Mouse (Mus musculus): ENCODE measurements at regions not wholly inside any gene's neighbourhood (a gene's known extent, or its start where the extent isn't known, plus 50 kb on each side); places are given as distances from the start of the nearest gene placed in this dataset.
A peak's percentile ranks its signal among the peaks of the same experiment; 100 is the strongest.

DNA sequence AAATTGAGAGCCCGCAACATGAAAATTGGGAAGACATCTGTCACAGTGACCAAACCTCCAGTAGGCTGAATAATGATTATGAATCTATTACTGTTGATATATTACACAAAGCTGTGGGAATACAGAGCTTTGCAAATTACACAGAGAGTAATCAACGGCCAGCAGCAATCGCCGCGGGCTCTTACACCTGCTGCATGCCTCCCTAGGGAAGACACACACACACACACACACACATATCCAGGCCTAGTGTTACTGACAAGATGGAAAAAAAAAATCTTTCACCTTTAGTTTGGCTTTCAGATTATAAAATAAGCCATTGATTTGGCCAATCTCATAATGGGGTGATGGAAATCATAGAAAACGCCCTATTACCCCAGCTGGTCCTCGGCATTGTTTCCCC, 327.4 kb downstream of the Btg1 start:
- no peak for ATAC-seq (ENCODE audit: insufficient number of reproducible peaks, insufficient read depth, low FRiP score, low TSS enrichment)
- Histone ChIP-seq H3K4me3 (no peak overlapping the region), H3K36me3 (no peaks in the 10 kb centered on the region), H3K27me3 (no peaks in the 10 kb centered on the region), H3K9me3 (no peaks in the 10 kb centered on the region), H3K27ac (no peak overlapping the region), H3K4me2 (replicated peaks) (no peak overlapping the region), H3K4me1 (no peaks in the 10 kb centered on the region), H3K9ac (no peak overlapping the region)
- 93% methylated on average over 7 of the region's 7 CpGs for WGBS

DNA sequence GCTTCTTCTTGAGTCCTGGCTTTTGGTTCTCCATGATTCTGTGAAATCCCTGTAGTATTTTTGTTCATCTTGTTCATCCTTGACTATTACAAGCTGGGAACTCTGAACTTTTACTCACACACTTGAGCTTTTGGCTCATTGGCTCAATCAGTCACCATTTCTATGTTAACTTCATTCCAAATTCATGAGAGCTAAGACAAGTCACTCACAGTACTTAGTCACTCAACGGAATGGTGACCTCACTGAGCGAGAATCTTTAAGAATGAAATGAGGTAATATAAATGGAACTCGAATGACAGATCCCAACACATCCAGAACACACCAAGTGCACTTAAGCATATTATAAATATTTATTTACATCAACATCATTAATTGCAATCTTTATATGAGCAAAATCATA, 331.2 kb downstream of the Btg1 start:
- H3K4me1 ChIP-seq, result no peaks in the 10 kb centered on the region
- no peaks in the 10 kb centered on the region for H3K9me3 ChIP-seq
- no peak for ATAC-seq (ENCODE audit: insufficient number of reproducible peaks, insufficient read depth, low FRiP score, low TSS enrichment)
- 90% methylated on average over 3 of the region's 3 CpGs for WGBS
- H3K27ac ChIP-seq, result no peak overlapping the region
- no peak overlapping the region for H3K9ac ChIP-seq
- no peaks in the 10 kb centered on the region for H3K27me3 ChIP-seq
- H3K36me3 ChIP-seq, result no peaks in the 10 kb centered on the region
- no peak overlapping the region for H3K4me3 ChIP-seq
- H3K4me2 ChIP-seq (replicated peaks), result no peak overlapping the region

DNA sequence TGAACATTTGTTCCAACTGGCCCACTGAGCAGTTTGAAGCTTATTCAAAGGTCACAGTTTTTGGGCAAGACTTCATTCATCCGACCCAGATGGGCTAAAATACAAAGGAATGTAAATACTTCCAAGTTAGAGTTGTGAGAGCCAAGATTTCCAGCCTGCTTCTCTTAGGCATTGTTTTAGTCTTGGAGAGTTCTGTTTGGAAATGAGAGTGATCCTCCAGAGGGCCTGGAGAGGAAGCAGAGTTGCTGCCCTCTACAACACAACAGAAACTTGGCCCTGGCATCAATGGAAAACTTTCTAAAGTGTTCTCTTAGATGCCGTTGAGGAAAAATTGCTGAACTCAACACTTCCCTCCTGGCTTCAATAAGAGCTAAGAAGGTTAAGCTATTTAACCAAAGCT, 332.1 kb downstream of the Btg1 start:
- H3K27me3 ChIP-seq, result no peaks in the 10 kb centered on the region
- ATAC-seq (ENCODE audit: insufficient number of reproducible peaks, insufficient read depth, low FRiP score, low TSS enrichment), result no peak
- H3K4me3 ChIP-seq, result no peak overlapping the region
- no peak overlapping the region for H3K27ac ChIP-seq
- no peaks in the 10 kb centered on the region for H3K4me1 ChIP-seq
- H3K4me2 ChIP-seq (replicated peaks), result no peak overlapping the region
- no peak overlapping the region for H3K9ac ChIP-seq
- H3K9me3 ChIP-seq, result no peaks in the 10 kb centered on the region
- H3K36me3 ChIP-seq, result no peaks in the 10 kb centered on the region
- WGBS, result 65% methylated on average over 2 of the region's 2 CpGs

DNA sequence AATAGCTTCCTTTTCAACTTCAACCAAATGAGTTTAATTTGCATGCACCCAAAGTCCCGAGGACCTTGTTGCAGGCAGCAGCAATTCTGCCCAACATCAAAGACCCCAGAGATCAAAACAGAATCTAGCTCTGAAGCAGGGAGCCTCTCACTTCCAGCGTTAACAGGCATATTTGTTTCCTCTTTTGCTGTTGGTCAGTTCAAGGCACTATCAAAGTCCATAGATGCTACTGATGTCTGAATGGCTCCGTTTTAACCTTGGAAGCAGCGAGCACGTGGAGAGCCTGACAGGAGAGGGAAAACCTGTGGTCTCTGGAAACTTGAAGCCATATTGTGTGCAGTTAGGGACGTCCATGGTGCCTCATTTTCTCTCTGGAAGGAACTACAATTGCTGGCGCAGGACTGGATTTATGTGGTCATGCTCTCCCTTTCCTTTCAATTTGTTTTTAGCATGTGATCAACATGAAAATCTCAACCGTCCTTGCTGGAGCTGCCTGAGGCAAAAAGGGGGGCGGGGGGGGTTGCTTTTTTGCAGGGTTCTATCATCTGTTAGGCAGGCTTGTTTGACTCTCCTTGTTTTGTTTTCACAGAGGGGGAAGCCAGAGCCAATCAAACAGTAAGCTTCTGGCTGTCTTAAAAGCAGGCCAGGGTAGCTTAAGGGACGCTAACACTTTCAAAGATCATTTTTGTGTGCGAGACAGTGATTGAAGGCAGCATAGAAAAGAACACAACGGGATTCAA, 338.4 kb downstream of the Btg1 start:
- Histone ChIP-seq H3K9me3 (no peaks in the 10 kb centered on the region), H3K4me1 (peaks cover 2% of the 10 kb centered on the region; the same call in 1 of the 2 replicates), H3K9ac (no peak overlapping the region), H3K4me3 (0 out of 2 replicates have a peak overlapping the region, but pooled peaks have one; percentile 9), H3K36me3 (no peaks in the 10 kb centered on the region), H3K27ac (0 out of 2 replicates have a peak overlapping the region, but pooled peaks have one; percentile 30), H3K27me3 (no peaks in the 10 kb centered on the region), H3K4me2 (replicated peaks) (peak overlapping the region; percentile 42)
- WGBS, result 17% methylated on average over 12 of the region's 12 CpGs
- no peak; the same call in 1 of the 2 replicates for ATAC-seq (ENCODE audit: insufficient number of reproducible peaks, insufficient read depth, low FRiP score, low TSS enrichment)

DNA sequence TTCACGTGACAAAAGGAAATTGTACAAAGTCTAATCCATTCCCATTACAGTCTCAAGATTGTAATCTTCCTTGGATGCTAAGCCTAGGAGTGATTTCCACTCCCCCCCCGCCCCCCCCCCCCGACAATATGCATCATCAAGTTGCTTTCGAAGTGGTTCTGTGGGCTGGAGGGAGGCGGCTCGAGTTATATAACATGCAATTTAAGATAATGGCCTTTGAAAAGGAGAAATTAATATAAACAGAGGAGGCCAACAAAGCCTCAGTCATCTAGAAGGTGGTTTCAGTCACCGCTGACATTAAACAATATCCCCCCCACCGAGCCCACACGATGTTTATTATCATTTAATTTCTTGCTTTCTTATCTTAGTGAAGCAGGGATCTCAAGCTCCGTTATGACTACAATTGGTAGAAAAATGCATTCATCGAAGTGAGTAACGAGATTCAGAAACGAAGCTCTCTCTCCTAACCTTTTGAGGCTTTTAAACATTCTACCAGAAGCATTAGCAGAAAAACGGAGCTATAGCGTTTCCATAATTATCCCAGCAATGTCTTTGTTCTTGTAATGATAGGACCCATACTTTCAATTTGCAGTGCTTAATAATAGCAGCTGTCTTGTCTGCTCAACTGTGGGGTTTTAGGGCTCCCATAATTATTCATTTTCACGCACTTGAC, 339.1 kb downstream of the Btg1 start:
- 0 out of 2 replicates have a peak overlapping the region, but pooled peaks have one; percentile 9 for H3K4me3 ChIP-seq
- no peak overlapping the region for H3K9ac ChIP-seq
- peak; percentile 28; the same call in 1 of the 2 replicates for ATAC-seq (ENCODE audit: insufficient number of reproducible peaks, insufficient read depth, low FRiP score, low TSS enrichment)
- no peaks in the 10 kb centered on the region for H3K36me3 ChIP-seq
- no peaks in the 10 kb centered on the region for H3K9me3 ChIP-seq
- peak overlapping the region; percentile 42 for H3K4me2 ChIP-seq (replicated peaks)
- WGBS, result 27% methylated on average over 16 of the region's 16 CpGs
- H3K27ac ChIP-seq, result 0 out of 2 replicates have a peak overlapping the region, but pooled peaks have one; percentile 30
- peaks cover 2% of the 10 kb centered on the region; the same call in 1 of the 2 replicates for H3K4me1 ChIP-seq
- no peaks in the 10 kb centered on the region for H3K27me3 ChIP-seq

DNA sequence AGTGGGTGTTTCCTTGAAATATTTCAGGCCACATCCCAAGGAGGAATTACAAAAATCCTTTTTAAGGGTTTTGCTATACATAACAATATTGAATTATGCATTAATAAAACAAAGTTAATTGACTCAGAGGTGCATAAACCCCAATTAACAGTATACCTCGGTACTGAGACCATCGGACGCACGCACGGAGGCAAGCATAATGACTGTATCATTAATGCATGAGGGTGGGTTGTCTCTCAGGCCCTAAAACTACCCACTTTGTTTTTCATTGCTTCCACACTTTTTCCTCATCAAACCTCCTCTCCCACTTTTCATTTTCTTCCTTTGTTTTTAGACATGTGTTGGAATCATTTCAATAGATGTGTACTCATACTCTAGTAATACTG, 339.6 kb downstream of the Btg1 start:
- H3K4me1 ChIP-seq, result peaks cover 2% of the 10 kb centered on the region; the same call in 1 of the 2 replicates
- H3K36me3 ChIP-seq, result no peaks in the 10 kb centered on the region
- H3K9ac ChIP-seq, result no peak overlapping the region
- no peaks in the 10 kb centered on the region for H3K9me3 ChIP-seq
- H3K4me2 ChIP-seq (replicated peaks), result 0 out of 2 replicates have a peak overlapping the region, but pooled peaks have one; percentile 42
- WGBS, result 75% methylated on average over 5 of the region's 5 CpGs
- no peak for ATAC-seq (ENCODE audit: insufficient number of reproducible peaks, insufficient read depth, low FRiP score, low TSS enrichment)
- no peak overlapping the region for H3K27ac ChIP-seq
- no peaks in the 10 kb centered on the region for H3K27me3 ChIP-seq
- H3K4me3 ChIP-seq, result no peak overlapping the region

DNA sequence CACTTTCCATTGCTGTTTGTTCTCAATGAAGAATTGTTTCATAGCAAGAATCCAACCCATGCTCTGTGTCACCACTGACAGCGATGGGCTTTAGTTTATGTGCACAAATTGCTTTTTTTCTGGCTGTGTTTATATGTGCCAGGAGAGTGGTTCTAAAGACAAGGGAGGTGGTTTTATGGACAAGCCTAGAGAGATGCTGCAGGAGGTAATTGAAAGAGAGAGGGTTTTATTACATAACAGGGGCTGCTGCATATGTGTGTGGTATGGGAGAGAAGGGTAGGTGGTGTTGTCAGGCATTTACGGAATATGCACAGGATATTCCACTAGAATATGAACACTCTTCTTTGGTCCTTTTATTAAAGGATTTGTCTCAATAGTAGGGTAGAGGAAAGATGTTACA, 340.2 kb downstream of the Btg1 start:
- Histone ChIP-seq H3K4me2 (replicated peaks) (no peak overlapping the region), H3K27ac (no peak overlapping the region), H3K9ac (no peak overlapping the region), H3K4me1 (peaks cover 2% of the 10 kb centered on the region; the same call in 1 of the 2 replicates), H3K9me3 (no peaks in the 10 kb centered on the region), H3K27me3 (no peaks in the 10 kb centered on the region), H3K36me3 (no peaks in the 10 kb centered on the region), H3K4me3 (no peak overlapping the region)
- no peak for ATAC-seq (ENCODE audit: insufficient number of reproducible peaks, insufficient read depth, low FRiP score, low TSS enrichment)
- WGBS, result 87% methylated on average over 2 of the region's 2 CpGs

DNA sequence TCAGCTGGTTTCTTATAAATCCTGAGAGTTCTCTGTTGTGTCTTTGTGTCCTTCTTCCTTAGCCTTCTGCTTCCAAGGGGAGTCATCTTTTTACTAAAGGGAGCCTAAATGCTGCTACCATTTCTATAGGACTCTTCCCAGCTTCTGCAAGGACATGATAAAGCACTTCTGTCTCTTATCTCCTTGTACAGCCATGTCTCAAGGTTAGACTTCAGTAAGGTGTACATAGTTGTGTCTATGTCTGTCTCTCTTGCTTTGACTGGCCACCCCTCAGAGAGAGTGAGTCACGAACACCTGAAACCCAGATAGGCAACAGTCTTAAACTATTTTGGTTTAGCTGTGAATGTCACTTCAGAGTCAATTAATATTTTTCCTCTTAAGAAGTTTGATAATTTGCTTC, 353.0 kb downstream of the Btg1 start:
- no peaks in the 10 kb centered on the region for H3K9me3 ChIP-seq
- H3K9ac ChIP-seq, result no peak overlapping the region
- no peaks in the 10 kb centered on the region for H3K27me3 ChIP-seq
- no peak overlapping the region for H3K4me3 ChIP-seq
- H3K27ac ChIP-seq, result no peak overlapping the region
- ATAC-seq (ENCODE audit: insufficient number of reproducible peaks, insufficient read depth, low FRiP score, low TSS enrichment), result no peak
- no peaks in the 10 kb centered on the region for H3K36me3 ChIP-seq
- 89% methylated on average over 1 of the region's 1 CpGs for WGBS
- no peak overlapping the region for H3K4me2 ChIP-seq (replicated peaks)
- H3K4me1 ChIP-seq, result no peaks in the 10 kb centered on the region

DNA sequence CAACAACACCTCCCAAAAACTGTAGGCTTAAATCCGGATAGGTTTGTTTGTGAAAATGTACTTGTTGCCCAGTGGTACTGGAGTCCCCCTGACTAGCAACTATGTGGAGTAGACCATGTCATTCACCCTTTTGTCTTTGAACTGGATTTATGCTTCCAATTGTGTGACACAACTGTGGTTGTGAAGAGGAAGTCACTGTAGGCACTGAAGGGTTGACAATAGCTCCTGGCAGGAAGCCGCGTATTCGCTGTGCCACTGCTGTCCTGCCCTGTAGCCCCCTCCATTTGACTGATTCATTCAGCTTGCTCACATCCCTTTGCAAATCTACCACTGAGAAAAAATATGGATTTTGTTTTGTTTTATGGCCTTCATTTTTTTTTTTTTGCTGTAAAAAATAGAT, 353.9 kb downstream of the Btg1 start:
- Histone ChIP-seq H3K27me3 (no peaks in the 10 kb centered on the region), H3K9me3 (no peaks in the 10 kb centered on the region), H3K9ac (no peak overlapping the region), H3K27ac (no peak overlapping the region), H3K36me3 (no peaks in the 10 kb centered on the region), H3K4me2 (replicated peaks) (no peak overlapping the region), H3K4me1 (no peaks in the 10 kb centered on the region), H3K4me3 (no peak overlapping the region)
- whole genome bisulfite sequencing, result 88% methylated on average over 4 of the region's 4 CpGs
- ATAC-seq (ENCODE audit: insufficient number of reproducible peaks, insufficient read depth, low FRiP score, low TSS enrichment), result no peak

DNA sequence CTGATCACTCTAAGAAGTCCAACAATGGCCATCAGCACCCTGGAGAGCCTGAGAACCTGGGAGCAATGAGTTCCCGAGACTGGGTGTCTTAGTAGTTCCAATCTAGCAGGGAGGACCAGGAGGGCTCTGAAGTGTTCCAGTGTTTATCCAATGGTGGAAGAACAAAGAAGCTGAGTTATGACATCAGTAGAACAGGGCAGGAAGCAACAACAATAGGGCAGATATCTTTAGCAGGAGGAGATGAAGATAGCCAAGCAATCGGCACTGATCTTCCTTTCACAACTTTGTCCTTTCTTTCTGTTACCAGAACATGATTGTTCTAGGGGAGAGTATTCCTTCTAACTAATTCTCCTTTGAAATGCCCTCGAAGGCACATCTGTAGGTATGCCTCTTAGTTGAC, 355.0 kb downstream of the Btg1 start:
- ATAC-seq (ENCODE audit: insufficient number of reproducible peaks, insufficient read depth, low FRiP score, low TSS enrichment), result no peak
- no peaks in the 10 kb centered on the region for H3K9me3 ChIP-seq
- WGBS, result 76% methylated on average over 3 of the region's 3 CpGs
- no peak overlapping the region for H3K9ac ChIP-seq
- no peaks in the 10 kb centered on the region for H3K4me1 ChIP-seq
- H3K27me3 ChIP-seq, result no peaks in the 10 kb centered on the region
- H3K36me3 ChIP-seq, result no peaks in the 10 kb centered on the region
- no peak overlapping the region for H3K4me2 ChIP-seq (replicated peaks)
- no peak overlapping the region for H3K27ac ChIP-seq
- H3K4me3 ChIP-seq, result no peak overlapping the region

DNA sequence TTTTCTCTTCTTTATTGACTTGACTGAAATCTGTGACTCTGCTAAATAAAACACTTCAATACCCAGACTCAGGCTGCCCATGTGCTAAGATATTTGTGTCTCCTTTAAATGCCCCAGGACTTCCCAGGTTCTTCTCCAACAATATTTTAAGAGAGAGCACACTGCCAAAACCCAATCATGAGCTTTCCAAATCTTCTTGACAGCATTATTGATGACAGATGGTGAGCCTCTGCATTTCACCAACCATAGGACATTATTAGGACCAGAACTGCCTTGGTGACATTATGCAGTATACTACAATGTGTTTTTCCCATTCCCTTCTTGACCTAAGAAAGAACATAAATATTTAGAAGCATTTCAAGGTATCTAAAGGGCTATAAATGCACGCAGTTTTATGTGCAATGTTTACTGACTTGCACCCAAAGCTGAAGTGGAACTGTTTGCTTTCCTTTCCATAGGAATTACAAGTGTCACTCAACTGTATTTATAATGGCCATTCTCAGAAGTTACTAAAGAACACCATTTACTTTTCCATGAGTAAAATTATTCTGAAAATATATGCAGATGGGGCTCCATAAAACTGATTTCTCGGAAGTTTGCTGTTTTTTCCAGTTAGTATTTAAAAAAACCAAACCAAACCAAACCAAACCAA, 357.6 kb downstream of the Btg1 start:
- H3K4me1 ChIP-seq, result no peaks in the 10 kb centered on the region
- no peaks in the 10 kb centered on the region for H3K9me3 ChIP-seq
- no peak for ATAC-seq (ENCODE audit: insufficient number of reproducible peaks, insufficient read depth, low FRiP score, low TSS enrichment)
- H3K4me3 ChIP-seq, result no peak overlapping the region
- no peak overlapping the region for H3K27ac ChIP-seq
- H3K9ac ChIP-seq, result no peak overlapping the region
- H3K27me3 ChIP-seq, result no peaks in the 10 kb centered on the region
- 71% methylated on average over 2 of the region's 2 CpGs for WGBS
- no peak overlapping the region for H3K4me2 ChIP-seq (replicated peaks)
- H3K36me3 ChIP-seq, result no peaks in the 10 kb centered on the region

DNA sequence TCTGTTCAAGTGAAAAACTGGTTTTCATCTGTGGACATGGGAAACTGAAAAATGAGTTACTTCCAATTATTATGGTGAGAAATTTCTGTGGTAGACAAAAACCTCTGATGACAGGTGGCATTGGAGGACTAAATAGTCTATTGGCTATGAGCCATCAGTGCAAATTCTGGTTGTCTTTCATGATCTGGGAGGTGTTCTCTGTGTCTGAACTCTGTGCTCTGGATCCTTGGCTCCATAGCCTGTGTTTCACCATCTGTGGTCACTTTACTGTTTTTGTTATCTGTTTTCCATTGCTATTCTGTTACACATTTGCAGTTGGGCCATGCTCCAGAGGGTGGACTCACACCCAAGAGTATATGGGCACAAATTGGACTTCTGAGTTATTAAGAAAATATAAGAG, 359.9 kb downstream of the Btg1 start:
- no peak for ATAC-seq (ENCODE audit: insufficient number of reproducible peaks, insufficient read depth, low FRiP score, low TSS enrichment)
- no peak overlapping the region for H3K27ac ChIP-seq
- H3K27me3 ChIP-seq, result no peaks in the 10 kb centered on the region
- H3K4me3 ChIP-seq, result no peak overlapping the region
- H3K4me2 ChIP-seq (replicated peaks), result no peak overlapping the region
- no peaks in the 10 kb centered on the region for H3K9me3 ChIP-seq
- H3K36me3 ChIP-seq, result no peaks in the 10 kb centered on the region
- H3K4me1 ChIP-seq, result 0 out of 2 replicates have a peak, but pooled peaks cover 7% of the 10 kb centered on the region
- H3K9ac ChIP-seq, result no peak overlapping the region

All from embryonic facial prominence, embryonic 12.5 days (tissue).